Mouse (Mus musculus): ENCODE measurements at regions not wholly inside any gene's neighbourhood (a gene's known extent, or its start where the extent isn't known, plus 50 kb on each side); places are given as distances from the start of the nearest gene placed in this dataset.

DNA sequence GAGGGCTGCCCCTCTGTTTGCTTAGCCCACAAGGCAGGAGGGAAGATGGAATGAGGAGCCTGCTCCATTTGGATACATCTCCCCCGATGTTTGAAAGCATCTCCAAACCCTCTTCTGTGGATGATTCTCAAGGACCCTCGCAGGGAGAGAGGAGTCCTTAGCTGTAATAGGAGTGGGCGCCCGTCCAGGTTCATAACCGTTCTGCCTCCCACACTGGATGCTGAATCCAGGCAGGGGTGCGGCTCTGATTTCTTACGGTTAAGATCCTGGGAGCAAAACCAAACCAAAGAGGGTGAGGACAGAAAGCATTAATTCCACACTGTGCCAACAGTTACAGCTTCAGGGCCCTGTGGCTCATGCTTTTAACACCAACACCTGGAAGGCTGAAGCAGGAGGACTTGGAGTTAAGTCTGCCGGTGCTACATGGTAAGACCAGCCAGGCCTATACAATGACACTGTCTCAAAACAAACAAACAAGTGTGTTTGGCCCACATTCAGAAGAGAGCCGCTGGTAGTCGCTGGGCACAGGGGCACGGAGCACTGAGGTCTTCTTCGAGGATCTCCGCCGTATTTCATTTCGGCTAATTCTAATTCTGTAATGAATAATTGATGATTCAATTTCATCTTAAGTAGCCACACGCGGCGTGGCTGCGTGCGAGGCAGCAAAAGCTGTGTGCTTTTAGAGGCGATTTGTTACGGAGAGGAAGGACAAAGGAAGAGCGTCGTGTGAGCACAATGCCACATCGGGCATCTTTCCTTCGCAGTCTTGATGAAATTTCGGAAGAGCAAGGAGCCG lies 233.8 kb downstream of the Sipa1l2 start:
- no peak overlapping the region for H3K4me2 ChIP-seq (ENCODE audit: low read depth, low read length)
- 82% methylated on average over 28 of the region's 28 CpGs for WGBS
- peaks cover 8% of the 10 kb centered on the region; the same call in 1 of the 2 replicates for H3K4me1 ChIP-seq (ENCODE audit: control insufficient read depth, insufficient read depth)
- no peak overlapping the region for H3K9ac ChIP-seq (replicated peaks; ENCODE audit: low read depth, low read length)
- no peak overlapping the region for H3K27ac ChIP-seq (ENCODE audit: low read depth)
- no peak for DNase-seq (ENCODE audit: low spot score)
- H3K36me3 ChIP-seq (replicated peaks; ENCODE audit: control insufficient read depth, insufficient read depth, low read length), result no peaks in the 10 kb centered on the region
- no peaks in the 10 kb centered on the region for H3K9me3 ChIP-seq (replicated peaks; ENCODE audit: control insufficient read depth, low read length)
- H3K4me3 ChIP-seq (ENCODE audit: low read depth, low read length), result no peak overlapping the region
- TF ChIP-seq EP300 (IDR thresholded peaks at IDR 0.05; ENCODE audit: low read depth) (no peak), CTCF (IDR thresholded peaks at IDR 0.05; ENCODE audit: low read depth) (no peak)
- ATAC-seq (ENCODE audit: insufficient read depth, low read depth), result no peak
- H3K27me3 ChIP-seq (ENCODE audit: control insufficient read depth, insufficient read depth, low read length), result no peaks in the 10 kb centered on the region

DNA sequence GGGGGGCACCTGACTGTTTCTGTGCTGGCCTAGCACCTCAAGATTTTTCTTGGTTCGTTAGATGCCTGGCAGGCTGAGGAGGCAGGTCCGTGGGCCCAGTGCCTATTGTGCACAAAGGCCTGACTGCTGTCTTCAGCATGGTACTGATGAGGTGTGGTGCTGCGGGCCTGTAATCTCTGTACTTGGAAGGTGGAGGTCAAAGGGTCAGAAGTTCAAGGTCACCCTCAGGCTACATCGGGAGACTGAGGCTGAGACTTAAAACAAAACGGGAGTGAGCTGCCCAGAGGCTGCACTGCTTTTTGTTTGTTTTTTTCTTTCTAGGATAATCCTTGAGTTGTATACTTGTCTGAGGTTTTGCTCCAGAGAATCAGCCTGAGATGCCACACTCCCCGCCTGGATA lies 234.4 kb downstream of the Sipa1l2 start:
- ATAC-seq (ENCODE audit: insufficient read depth, low read depth) (no peak), DNase-seq (ENCODE audit: low spot score) (no peak)
- no peaks in the 10 kb centered on the region for H3K9me3 ChIP-seq (replicated peaks; ENCODE audit: control insufficient read depth, low read length)
- TF ChIP-seq EP300 (IDR thresholded peaks at IDR 0.05; ENCODE audit: low read depth), result no peak
- TF ChIP-seq CTCF (IDR thresholded peaks at IDR 0.05; ENCODE audit: low read depth), result no peak
- H3K27ac ChIP-seq (ENCODE audit: low read depth), result peak overlapping the region; percentile 15; the same call in 1 of the 2 replicates
- no peak overlapping the region for H3K9ac ChIP-seq (replicated peaks; ENCODE audit: low read depth, low read length)
- H3K4me1 ChIP-seq (ENCODE audit: control insufficient read depth, insufficient read depth), result peaks cover 8% of the 10 kb centered on the region; the same call in 1 of the 2 replicates
- WGBS, result 64% methylated on average over 6 of the region's 6 CpGs
- H3K4me3 ChIP-seq (ENCODE audit: low read depth, low read length), result no peak overlapping the region
- H3K36me3 ChIP-seq (replicated peaks; ENCODE audit: control insufficient read depth, insufficient read depth, low read length), result no peaks in the 10 kb centered on the region
- no peaks in the 10 kb centered on the region for H3K27me3 ChIP-seq (ENCODE audit: control insufficient read depth, insufficient read depth, low read length)
- H3K4me2 ChIP-seq (ENCODE audit: low read depth, low read length), result no peak overlapping the region

DNA sequence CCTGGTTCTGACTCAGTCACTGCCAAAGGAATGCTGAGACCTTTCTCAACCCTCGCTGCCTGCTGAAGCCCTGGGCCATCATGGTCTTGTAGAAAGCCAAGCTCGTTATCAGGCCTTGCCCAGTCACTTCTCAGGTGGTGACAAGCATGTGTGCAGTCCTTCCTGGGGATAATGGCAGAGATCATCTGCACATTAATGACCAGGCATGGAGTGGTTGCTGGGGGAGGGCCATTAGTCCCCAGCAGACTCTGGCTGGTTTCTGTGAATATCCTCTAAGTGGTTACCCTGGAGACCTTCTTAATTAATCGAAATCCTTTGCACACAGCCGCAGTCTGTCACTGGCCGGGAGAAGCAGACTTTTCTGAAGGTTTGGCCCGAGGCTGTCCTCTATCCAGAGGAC lies 239.0 kb downstream of the Sipa1l2 start:
- peak; percentile 69 for ATAC-seq (ENCODE audit: insufficient read depth, low read depth)
- H3K9ac ChIP-seq (replicated peaks; ENCODE audit: low read depth, low read length), result no peak overlapping the region
- no peak overlapping the region for H3K4me2 ChIP-seq (ENCODE audit: low read depth, low read length)
- peaks cover 26% of the 10 kb centered on the region for H3K4me1 ChIP-seq (ENCODE audit: control insufficient read depth, insufficient read depth)
- no peak overlapping the region for H3K4me3 ChIP-seq (ENCODE audit: low read depth, low read length)
- H3K27me3 ChIP-seq (ENCODE audit: control insufficient read depth, insufficient read depth, low read length), result no peaks in the 10 kb centered on the region
- DNase-seq (ENCODE audit: low spot score), result no peak
- H3K27ac ChIP-seq (ENCODE audit: low read depth), result peak overlapping the region; percentile 40
- no peak for TF ChIP-seq EP300 (IDR thresholded peaks at IDR 0.05; ENCODE audit: low read depth)
- TF ChIP-seq CTCF (IDR thresholded peaks at IDR 0.05; ENCODE audit: low read depth), result no peak
- no peaks in the 10 kb centered on the region for H3K36me3 ChIP-seq (replicated peaks; ENCODE audit: control insufficient read depth, insufficient read depth, low read length)
- H3K9me3 ChIP-seq (replicated peaks; ENCODE audit: control insufficient read depth, low read length), result no peaks in the 10 kb centered on the region
- WGBS, result 30% methylated on average over 6 of the region's 6 CpGs

DNA sequence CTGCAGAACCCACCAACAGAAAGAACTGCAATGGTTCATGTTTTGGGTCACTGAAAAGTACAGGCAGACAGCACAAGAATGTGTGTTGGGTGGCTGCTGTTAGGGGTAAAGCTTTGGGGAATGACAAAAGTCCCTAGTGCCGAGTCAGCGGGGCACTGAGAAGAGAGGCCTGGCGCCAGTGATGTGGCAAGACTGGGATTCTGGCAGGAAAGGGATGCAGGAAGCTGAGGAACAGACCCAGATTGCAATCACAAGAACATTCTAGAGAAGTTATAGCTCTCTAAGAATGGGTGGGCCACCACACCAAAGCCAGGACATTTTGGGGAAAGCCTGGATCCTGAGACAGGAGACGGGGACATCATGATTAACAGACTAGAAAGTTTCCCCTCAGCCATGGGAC lies 241.0 kb downstream of the Sipa1l2 start:
- ATAC-seq (ENCODE audit: insufficient read depth, low read depth) (no peak), DNase-seq (ENCODE audit: low spot score) (no peak)
- H3K9me3 ChIP-seq (replicated peaks; ENCODE audit: control insufficient read depth, low read length), result no peaks in the 10 kb centered on the region
- no peaks in the 10 kb centered on the region for H3K27me3 ChIP-seq (ENCODE audit: control insufficient read depth, insufficient read depth, low read length)
- 65% methylated on average over 4 of the region's 4 CpGs for WGBS
- H3K27ac ChIP-seq (ENCODE audit: low read depth), result peak overlapping the region; percentile 82
- H3K4me3 ChIP-seq (ENCODE audit: low read depth, low read length), result no peak overlapping the region
- H3K4me1 ChIP-seq (ENCODE audit: control insufficient read depth, insufficient read depth), result peaks cover 26% of the 10 kb centered on the region
- no peak overlapping the region for H3K9ac ChIP-seq (replicated peaks; ENCODE audit: low read depth, low read length)
- no peaks in the 10 kb centered on the region for H3K36me3 ChIP-seq (replicated peaks; ENCODE audit: control insufficient read depth, insufficient read depth, low read length)
- TF ChIP-seq EP300 (IDR thresholded peaks at IDR 0.05; ENCODE audit: low read depth) (no peak), CTCF (IDR thresholded peaks at IDR 0.05; ENCODE audit: low read depth) (no peak)
- H3K4me2 ChIP-seq (ENCODE audit: low read depth, low read length), result no peak overlapping the region

DNA sequence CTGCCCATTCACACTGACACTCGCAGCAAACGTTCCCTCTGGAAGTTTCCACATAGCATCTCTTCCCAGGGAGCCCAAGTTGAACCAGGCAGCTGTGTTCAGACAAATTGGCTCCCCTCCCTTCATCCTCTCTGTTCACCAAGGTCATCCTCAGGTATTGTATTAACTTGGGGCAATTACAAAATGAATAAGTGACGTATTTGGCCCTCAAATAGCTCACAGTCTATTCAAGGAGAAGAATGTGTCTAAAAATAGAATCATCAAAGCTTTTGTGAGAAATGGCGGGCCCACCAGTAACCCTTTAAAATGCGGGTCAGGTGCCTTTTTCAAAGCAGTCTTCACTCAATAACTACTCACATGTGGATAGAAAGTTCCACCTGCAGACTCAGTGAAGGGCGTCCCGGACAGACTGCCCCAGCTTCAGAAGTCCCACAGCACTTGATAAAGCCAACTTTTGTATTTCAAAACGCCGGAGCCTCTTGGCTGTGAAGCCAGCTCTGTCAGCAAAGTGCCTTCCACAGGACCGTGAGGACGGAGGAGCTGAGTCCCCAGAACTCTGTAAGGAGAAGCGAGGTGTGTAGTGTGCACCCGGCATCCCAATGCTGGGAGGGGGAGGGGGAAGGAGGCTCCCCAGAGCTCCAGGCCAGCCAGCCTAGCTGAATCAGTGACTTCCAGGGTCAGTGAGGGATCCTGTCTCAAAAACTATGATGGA lies 241.9 kb downstream of the Sipa1l2 start:
- DNase-seq (ENCODE audit: low spot score), result peak; percentile 84
- Histone ChIP-seq H3K4me2 (ENCODE audit: low read depth, low read length) (peak overlapping the region; percentile 45), H3K9ac (replicated peaks; ENCODE audit: low read depth, low read length) (peak overlapping the region; percentile 18; the same call in 1 of the 2 replicates), H3K27ac (ENCODE audit: low read depth) (peak overlapping the region; percentile 82), H3K4me3 (ENCODE audit: low read depth, low read length) (0 out of 2 replicates have a peak overlapping the region, but pooled peaks have one; percentile 12), H3K27me3 (ENCODE audit: control insufficient read depth, insufficient read depth, low read length) (no peaks in the 10 kb centered on the region), H3K9me3 (replicated peaks; ENCODE audit: control insufficient read depth, low read length) (no peaks in the 10 kb centered on the region), H3K36me3 (replicated peaks; ENCODE audit: control insufficient read depth, insufficient read depth, low read length) (no peaks in the 10 kb centered on the region), H3K4me1 (ENCODE audit: control insufficient read depth, insufficient read depth) (peaks cover 26% of the 10 kb centered on the region)
- no peak for TF ChIP-seq CTCF (IDR thresholded peaks at IDR 0.05; ENCODE audit: low read depth)
- TF ChIP-seq EP300 (IDR thresholded peaks at IDR 0.05; ENCODE audit: low read depth), result no peak
- ATAC-seq (ENCODE audit: insufficient read depth, low read depth), result peak; percentile 59; the same call in 1 of the 2 replicates
- WGBS, result 22% methylated on average over 13 of the region's 13 CpGs

Data from heart, postnatal 0 days (tissue).